Mouse (Mus musculus): Measurements from ENCODE around the gene Gnat3.

DNA sequence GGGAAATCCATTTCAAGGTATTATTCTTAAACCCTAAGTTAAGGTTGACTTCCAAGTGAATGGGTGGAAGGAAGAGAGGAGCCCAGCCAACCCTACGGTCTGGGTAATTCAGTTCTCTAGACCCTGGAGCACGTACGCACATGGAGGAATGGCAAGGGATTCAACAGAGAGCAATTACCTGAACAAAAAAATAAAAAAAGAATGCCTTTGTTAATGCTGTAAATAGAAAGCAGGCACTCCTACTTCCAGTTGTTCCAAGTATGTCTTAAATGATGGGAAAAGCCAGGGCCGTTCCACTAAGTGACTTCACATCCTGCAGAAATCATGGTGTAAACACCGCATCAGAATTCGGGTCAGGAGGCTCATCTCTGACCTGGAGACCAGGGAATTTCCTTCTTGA is 28.3 kb downstream of the Gnat3 start:
- TF ChIP-seq POLR2A (IDR thresholded peaks at IDR 0.05; ENCODE audit: borderline replicate concordance, low read depth, low read length) (no peak), CTCF (IDR thresholded peaks at IDR 0.05; ENCODE audit: low read depth, low read length) (no peak)
